Mouse (Mus musculus): Measurements from ENCODE around the gene Zfp772. TPM values are rescaled to one million over a fixed set of nuclear protein-coding genes. Genes with fewer than 3 reads are reported as not detected.
"Not testable (repeated sequence)": the region's sequence is repeated elsewhere in the genome, so short reads cannot be mapped to it uniquely, and the experiment has no call there.

The Zfp772 gene
- polyA plus RNA-seq (2012; rRNA removed) = 11.8 and 12.1 TPM in 2 replicates

DNA sequence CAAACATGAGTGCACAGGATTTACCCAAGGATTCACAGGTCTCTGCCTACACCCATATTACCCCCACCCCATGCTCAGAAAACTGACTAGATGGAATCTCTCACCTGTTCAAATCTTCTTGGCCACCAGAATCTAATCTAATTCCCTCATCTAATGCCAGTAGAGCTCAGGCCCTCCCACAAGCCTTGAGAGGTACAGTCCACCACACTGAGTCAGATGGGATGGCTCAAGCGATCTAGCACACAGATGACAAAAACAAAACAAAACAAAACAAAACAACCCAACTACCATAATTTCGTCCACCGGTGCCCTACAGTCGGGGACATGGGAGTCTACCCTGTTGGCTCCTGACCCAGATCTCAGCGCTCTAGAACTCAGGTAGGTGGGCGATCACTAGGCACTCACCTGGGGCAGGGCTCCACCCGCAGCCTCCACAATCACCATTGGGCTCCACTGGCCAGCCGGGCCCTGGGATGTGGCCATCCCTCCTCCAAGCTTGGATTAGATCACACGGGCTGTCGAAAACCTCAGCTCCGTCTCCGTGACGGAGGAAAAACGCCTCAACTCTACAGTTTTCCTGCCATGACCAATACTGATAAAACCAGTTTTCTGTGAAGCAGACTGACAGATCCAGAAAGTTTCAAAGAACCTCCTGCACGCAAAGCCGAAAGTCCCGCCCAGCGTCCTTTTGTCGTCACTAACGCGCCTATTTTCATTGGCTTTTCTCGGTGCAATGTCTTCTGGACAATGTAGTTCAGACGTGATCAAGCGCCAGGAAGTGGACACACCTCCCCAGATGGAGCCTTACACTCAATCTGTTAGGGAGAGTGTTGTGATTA is at the start of gene Zfp772:
Zfp772 (minus strand) TSS at position 686 of the 839 bp plus-strand sequence.
- 2% methylated on average over 24 of the region's 24 CpGs for WGBS
- H3K27ac ChIP-seq (ENCODE audit: insufficient read depth, low read length); H3K4me1 ChIP-seq (ENCODE audit: control insufficient read depth, insufficient read depth, low read length); H3K27me3 ChIP-seq (ENCODE audit: control insufficient read depth, insufficient read depth, low read length): not testable (repeated sequence)
- DNase-seq = peak; percentile 66 to 67
- peak within 1 kb of the TSS; percentile 50 for H3K4me3 ChIP-seq (replicated peaks; ENCODE audit: insufficient read depth, low read depth, low read length)

DNA sequence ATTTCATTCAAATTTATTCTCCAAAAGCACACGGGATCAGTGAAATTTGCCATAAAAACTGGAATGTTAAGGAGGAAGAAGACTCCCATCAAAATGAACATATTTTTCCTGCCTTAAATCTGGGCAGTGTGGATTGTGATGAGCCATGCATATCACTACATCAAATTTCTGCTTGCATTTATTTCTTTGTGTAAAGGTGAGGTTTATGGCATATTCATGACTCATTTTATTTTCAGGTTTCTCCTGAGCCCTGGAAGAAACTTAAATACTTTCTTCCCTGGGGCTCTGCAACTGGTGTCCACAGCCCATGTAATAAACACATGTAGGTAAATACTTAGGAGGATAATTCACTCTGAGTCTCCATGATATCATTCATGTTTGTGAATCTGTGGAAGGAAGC is 37.4 kb upstream of the Zfp772 start, which contains the start of gene Vmn2r29:
Vmn2r29 (minus strand) TSS at position 101 of the 400 bp plus-strand sequence.
- H3K4me3 ChIP-seq (replicated peaks; ENCODE audit: insufficient read depth, low read depth, low read length); H3K4me1 ChIP-seq (ENCODE audit: control insufficient read depth, insufficient read depth, low read length); DNase-seq; H3K27ac ChIP-seq (ENCODE audit: insufficient read depth, low read length); H3K27me3 ChIP-seq (ENCODE audit: control insufficient read depth, insufficient read depth, low read length): not testable (repeated sequence)
- no CpG with 5 or more reads among the region's 1 CpGs for whole genome bisulfite sequencing

DNA sequence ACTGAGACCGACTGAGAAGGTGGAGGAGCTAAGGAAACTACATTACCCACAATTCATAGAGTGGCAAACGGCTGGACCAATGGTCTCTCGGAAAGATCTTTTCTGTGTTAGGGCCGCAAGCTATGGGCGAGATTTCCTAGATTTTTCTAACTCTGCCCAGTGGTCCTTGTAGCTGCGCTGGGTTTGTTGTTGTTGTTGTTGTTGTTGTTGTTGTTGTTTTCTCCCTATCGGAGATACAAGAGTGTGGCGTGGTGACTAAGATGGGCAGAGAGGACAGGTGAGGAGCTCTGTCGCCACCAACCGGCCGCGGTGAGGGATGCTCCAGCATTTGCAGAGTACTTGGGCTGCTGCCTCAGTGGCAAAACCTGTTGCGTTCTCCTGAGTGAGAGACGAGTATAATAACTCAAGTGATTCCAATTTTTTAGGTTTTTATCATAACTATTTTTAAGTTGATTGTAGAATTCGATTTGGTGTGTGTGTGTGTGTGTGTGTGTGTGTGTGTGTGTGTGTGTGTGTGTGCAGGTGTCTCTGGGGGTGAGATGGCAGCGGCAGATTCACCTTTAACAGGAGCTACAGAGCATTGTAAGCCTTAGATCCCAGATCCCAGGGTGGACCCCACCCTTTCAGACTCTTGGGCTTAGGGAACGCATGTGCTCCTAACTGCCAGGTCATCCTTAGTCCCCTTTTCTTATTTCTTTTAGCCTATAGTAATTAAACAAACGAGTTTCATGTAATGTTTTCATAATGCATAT is 21.4 kb downstream of the Zfp772 start:
- WGBS = 10% methylated on average over 18 of the region's 18 CpGs
- no peak overlapping the region for H3K27ac ChIP-seq (ENCODE audit: insufficient read depth, low read length)
- H3K4me1 ChIP-seq (ENCODE audit: control insufficient read depth, insufficient read depth, low read length) = no peaks in the 10 kb centered on the region
- H3K27me3 ChIP-seq (ENCODE audit: control insufficient read depth, insufficient read depth, low read length) = no peaks in the 10 kb centered on the region
- TF ChIP-seq CTCF (IDR thresholded peaks at IDR 0.05; ENCODE audit: borderline replicate concordance, insufficient read depth, low read depth, low read length) (peak; percentile 85), POLR2A (IDR thresholded peaks at IDR 0.05; ENCODE audit: borderline replicate concordance, insufficient read depth, low read length) (no peak)
- peak; percentile 79 to 80 for DNase-seq
- peak overlapping the region; percentile 74 for H3K4me3 ChIP-seq (replicated peaks; ENCODE audit: insufficient read depth, low read depth, low read length)

DNA sequence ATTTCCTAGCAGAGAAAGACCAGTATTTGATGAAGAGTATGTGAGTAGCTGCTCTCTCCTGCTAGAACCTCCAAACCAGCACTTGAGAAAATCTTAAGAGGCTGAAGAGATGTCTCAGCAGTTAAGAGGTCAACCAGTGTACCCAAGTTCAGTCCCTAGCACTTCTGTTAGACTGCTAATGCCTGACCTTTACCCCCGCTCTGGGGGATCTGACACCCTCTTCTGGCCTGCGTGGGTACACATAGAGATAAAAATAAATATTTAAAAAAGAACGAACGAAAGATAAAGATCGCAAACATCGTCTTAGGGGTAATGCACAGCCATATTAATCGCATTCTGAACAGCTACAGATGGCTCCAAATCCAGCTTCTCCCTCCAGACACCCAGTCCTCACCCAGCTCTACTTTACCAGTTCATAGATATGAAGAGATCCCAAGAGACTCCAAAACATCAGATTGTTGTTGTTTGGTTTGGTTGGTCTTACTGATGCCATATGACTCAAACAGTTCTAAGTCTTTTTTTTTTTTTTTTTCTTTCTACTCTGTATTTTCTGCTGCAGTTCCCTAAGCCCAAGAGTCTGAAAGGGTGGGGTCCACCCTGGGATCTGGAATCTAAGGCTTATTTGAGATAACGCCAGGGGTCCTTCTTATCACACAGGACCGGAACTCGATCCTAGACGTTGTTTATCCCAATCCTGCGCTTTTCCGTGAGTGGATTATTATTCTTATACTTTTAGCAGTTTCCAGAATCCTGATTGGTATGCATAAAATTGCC is 22.2 kb downstream of the Zfp772 start:
- peak overlapping the region; percentile 74 for H3K4me3 ChIP-seq (replicated peaks; ENCODE audit: insufficient read depth, low read depth, low read length)
- no peaks in the 10 kb centered on the region for H3K4me1 ChIP-seq (ENCODE audit: control insufficient read depth, insufficient read depth, low read length)
- H3K27ac ChIP-seq (ENCODE audit: insufficient read depth, low read length) = no peak overlapping the region
- TF ChIP-seq POLR2A (IDR thresholded peaks at IDR 0.05; ENCODE audit: borderline replicate concordance, insufficient read depth, low read length) (no peak), CTCF (IDR thresholded peaks at IDR 0.05; ENCODE audit: borderline replicate concordance, insufficient read depth, low read depth, low read length) (no peak)
- no peak for DNase-seq
- no peaks in the 10 kb centered on the region for H3K27me3 ChIP-seq (ENCODE audit: control insufficient read depth, insufficient read depth, low read length)
- 40% methylated on average over 13 of the region's 13 CpGs for WGBS

DNA sequence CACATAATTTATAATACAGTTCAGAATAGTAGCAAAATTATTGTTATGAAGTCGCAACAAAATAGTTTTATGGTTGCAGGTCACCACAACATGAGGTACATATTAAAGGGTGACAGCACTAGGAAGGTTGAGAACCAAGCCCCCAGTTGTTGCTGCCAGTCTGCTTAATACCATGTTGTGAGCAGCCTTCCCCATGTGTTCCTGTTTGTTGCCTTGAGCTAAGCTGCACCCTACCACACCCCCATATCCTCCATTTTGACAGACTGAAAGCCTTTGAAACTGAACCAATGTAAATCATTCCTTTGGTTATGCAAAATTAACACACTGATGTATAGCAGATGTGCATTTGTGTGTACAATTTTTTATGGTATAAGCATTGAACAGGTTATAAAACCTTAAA is 23.9 kb downstream of the Zfp772 start:
- Histone ChIP-seq H3K4me3 (replicated peaks; ENCODE audit: insufficient read depth, low read depth, low read length) (no peak overlapping the region), H3K27me3 (ENCODE audit: control insufficient read depth, insufficient read depth, low read length) (no peaks in the 10 kb centered on the region), H3K27ac (ENCODE audit: insufficient read depth, low read length) (no peak overlapping the region), H3K4me1 (ENCODE audit: control insufficient read depth, insufficient read depth, low read length) (no peaks in the 10 kb centered on the region)
- 97% methylated on average over 1 of the region's 1 CpGs for WGBS
- no peak for TF ChIP-seq CTCF (IDR thresholded peaks at IDR 0.05; ENCODE audit: borderline replicate concordance, insufficient read depth, low read depth, low read length)
- no peak for TF ChIP-seq POLR2A (IDR thresholded peaks at IDR 0.05; ENCODE audit: borderline replicate concordance, insufficient read depth, low read length)
- no peak for DNase-seq

DNA sequence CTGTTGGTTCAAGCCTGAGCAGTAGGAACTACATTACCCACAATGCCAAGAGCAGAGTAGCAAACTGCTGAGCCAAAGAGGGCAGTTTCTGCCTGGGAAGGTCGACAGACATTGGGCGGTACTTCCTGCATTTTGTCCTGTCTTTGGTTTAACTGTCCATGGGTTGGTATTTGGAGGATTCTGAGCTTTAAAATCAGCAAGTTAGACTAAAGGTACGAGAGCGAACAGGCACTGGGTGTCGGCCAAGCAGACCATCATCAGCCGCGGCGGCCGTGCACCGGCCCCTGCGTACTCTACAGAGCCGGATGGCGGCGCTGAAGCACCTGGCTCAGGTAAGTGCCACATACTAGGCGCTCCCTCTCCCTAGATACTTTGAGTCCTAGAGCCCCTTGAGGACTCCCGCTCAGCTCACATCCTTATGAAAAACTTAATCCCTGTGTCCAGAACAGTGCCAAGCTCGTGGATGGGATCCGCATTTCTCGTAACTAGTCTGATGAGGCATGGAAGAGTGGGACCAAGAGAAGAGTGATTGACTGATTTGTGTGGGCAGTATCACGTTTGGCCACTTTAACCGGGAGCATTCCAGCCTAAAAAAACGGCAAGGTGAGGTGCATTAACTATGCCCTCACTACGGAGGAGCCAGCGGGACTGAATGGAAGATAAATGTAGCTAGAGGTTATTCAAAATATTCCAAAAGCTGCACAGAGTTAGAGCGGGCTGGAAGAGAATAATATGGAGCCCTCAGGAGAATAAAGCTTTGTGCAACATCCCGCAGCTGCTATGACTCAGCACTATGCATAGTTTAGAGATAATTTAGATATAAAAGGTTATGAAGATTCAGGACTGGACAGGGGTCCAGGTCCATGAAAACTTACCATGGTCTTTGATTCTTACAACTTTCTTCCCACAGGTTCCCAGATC is 38.3 kb downstream of the Zfp772 start, which contains the start of gene Zfp418:
Zfp418 (plus strand) TSS at position 104 of the 921 bp plus-strand sequence.
- DNase-seq = peak; percentile 72 to 83
- Histone ChIP-seq H3K27ac (ENCODE audit: insufficient read depth, low read length) (peak within 1 kb of the TSS; percentile 13), H3K4me1 (ENCODE audit: control insufficient read depth, insufficient read depth, low read length) (no peaks in the 10 kb centered on the region), H3K4me3 (replicated peaks; ENCODE audit: insufficient read depth, low read depth, low read length) (peak within 1 kb of the TSS; percentile 88), H3K27me3 (ENCODE audit: control insufficient read depth, insufficient read depth, low read length) (no peaks in the 10 kb centered on the region)
- under 1% methylated on average over 26 of the region's 26 CpGs for WGBS
- TF ChIP-seq CTCF (IDR thresholded peaks at IDR 0.05; ENCODE audit: borderline replicate concordance, insufficient read depth, low read depth, low read length) (no peak), POLR2A (IDR thresholded peaks at IDR 0.05; ENCODE audit: borderline replicate concordance, insufficient read depth, low read length) (peak; percentile 35; the same call in 1 of the 2 replicates)

Other genes with a start within 250 kb of the Zfp772 start
- not detected in 2 replicates for gene Aurkc, start 214.7 kb downstream of the Zfp772 start, polyA plus RNA-seq (2012; rRNA removed)
- gene Zfp954, start 88.5 kb downstream of the Zfp772 start, polyA plus RNA-seq (2012; rRNA removed) = 16.1 and 17.3 TPM in 2 replicates
- gene Zfp773, start 73.2 kb downstream of the Zfp772 start, polyA plus RNA-seq (2012; rRNA removed) = 1.1 and 1.3 TPM in 2 replicates
- gene Zfp418, start 38.7 kb downstream of the Zfp772 start, polyA plus RNA-seq (2012; rRNA removed) = 4.1 and 4.3 TPM in 2 replicates
- gene Vmn2r29, start 37.3 kb upstream of the Zfp772 start, polyA plus RNA-seq (2012; rRNA removed) = 3.8 and 3.9 TPM in 2 replicates
- 7.8 and 8.2 TPM in 2 replicates for gene Gm45844, start 68.3 kb upstream of the Zfp772 start, polyA plus RNA-seq (2012; rRNA removed)
- 89.4 and 92.1 TPM in 2 replicates for gene Clcn4, start 90.9 kb upstream of the Zfp772 start, polyA plus RNA-seq (2012; rRNA removed)
- gene Vmn2r30, start 127.6 kb upstream of the Zfp772 start, polyA plus RNA-seq (2012; rRNA removed) = 0.03 TPM in 1 of 2 replicates, not detected in the other
- gene Gm45783, start 164.6 kb upstream of the Zfp772 start, polyA plus RNA-seq (2012; rRNA removed) = not detected in 2 replicates
- not detected in 2 replicates for gene Vmn2r31, start 189.7 kb upstream of the Zfp772 start, polyA plus RNA-seq (2012; rRNA removed)

Data from cerebellum, adult 2 months (tissue).